Mouse (Mus musculus) liver, embryonic 15.5 days (tissue): ENCODE data around the gene Spint4. TPM values are rescaled to one million over a fixed set of nuclear protein-coding genes. Genes with fewer than 3 reads are reported as not detected.

Source experiments
- polyA plus RNA-seq: library from polyadenylated mRNA; unstranded; fragments of >200 nt; fragmentation: Nextera tagmentation; extraction: Ambion mirVana; gene quantifications from 2 replicates; pipeline ENCODE4 v1.2.1, GENCODE M21; 2015

Spint4 gene
- polyA plus RNA-seq, 1 experiment from 2014 or later, result not detected

Other genes starting within 250 kb of the Spint4 start
- gene Sys1, start 241.5 kb upstream of the Spint4 start, polyA plus RNA-seq, result 27.1 and 29.7 TPM in 2 replicates
- 5.0 TPM in 1 of 2 replicates, not detected in the other for gene Gm20458, start 237.5 kb upstream of the Spint4 start, polyA plus RNA-seq
- gene Trp53tg5, start 224.8 kb upstream of the Spint4 start, polyA plus RNA-seq, result not detected in 2 replicates
- 2.2 and 6.2 TPM in 2 replicates for gene Dbndd2, start 212.4 kb upstream of the Spint4 start, polyA plus RNA-seq
- gene Pigt, start 201.0 kb upstream of the Spint4 start, polyA plus RNA-seq, result 23.6 and 25.9 TPM in 2 replicates
- 1.7 TPM in 2 replicates for gene Wfdc2, start 136.1 kb upstream of the Spint4 start, polyA plus RNA-seq
- gene Spint3, start 125.0 kb upstream of the Spint4 start, polyA plus RNA-seq, result not detected in 2 replicates
- not detected in 2 replicates for gene Wfdc6a, start 113.1 kb upstream of the Spint4 start, polyA plus RNA-seq
- gene Eppin, start 104.9 kb upstream of the Spint4 start, polyA plus RNA-seq, result not detected in 2 replicates
- not detected in 2 replicates for gene Wfdc6b, start 85.0 kb upstream of the Spint4 start, polyA plus RNA-seq
- not detected in 2 replicates for gene Wfdc8, start 84.9 kb upstream of the Spint4 start, polyA plus RNA-seq
- not detected in 2 replicates for gene Wfdc16, start 59.7 kb upstream of the Spint4 start, polyA plus RNA-seq
- not detected in 2 replicates for gene Wfdc10, start 42.5 kb upstream of the Spint4 start, polyA plus RNA-seq
- not detected in 2 replicates for gene Wfdc9, start 41.9 kb upstream of the Spint4 start, polyA plus RNA-seq
- not detected in 2 replicates for gene Wfdc11, start 24.4 kb upstream of the Spint4 start, polyA plus RNA-seq
- not detected in 2 replicates for gene Wfdc13, start 13.4 kb upstream of the Spint4 start, polyA plus RNA-seq
- gene Spint5, start 16.8 kb downstream of the Spint4 start, polyA plus RNA-seq, result not detected in 2 replicates
- gene Wfdc3, start 47.4 kb downstream of the Spint4 start, polyA plus RNA-seq, result 2.3 and 2.4 TPM in 2 replicates
- 40.5 and 41.1 TPM in 2 replicates for gene Dnttip1, start 47.5 kb downstream of the Spint4 start, polyA plus RNA-seq
- gene Ube2c, start 71.4 kb downstream of the Spint4 start, polyA plus RNA-seq, result 682 and 720 TPM in 2 replicates
- gene Tnnc2, start 81.5 kb downstream of the Spint4 start, polyA plus RNA-seq, result 27.2 and 51.1 TPM in 2 replicates
- gene Snx21, start 87.3 kb downstream of the Spint4 start, polyA plus RNA-seq, result 5.6 and 7.9 TPM in 2 replicates
- 20.3 and 21.3 TPM in 2 replicates for gene Acot8, start 106.4 kb downstream of the Spint4 start, polyA plus RNA-seq
- gene Zswim3, start 106.6 kb downstream of the Spint4 start, polyA plus RNA-seq, result 4.3 and 5.5 TPM in 2 replicates
- gene Zswim1, start 124.2 kb downstream of the Spint4 start, polyA plus RNA-seq, result 4.4 TPM in 2 replicates
- not detected in 2 replicates for gene Spata25, start 130.0 kb downstream of the Spint4 start, polyA plus RNA-seq
- gene Ctsa, start 134.4 kb downstream of the Spint4 start, polyA plus RNA-seq, result 75.4 and 81.1 TPM in 2 replicates
- gene Neurl2, start 135.0 kb downstream of the Spint4 start, polyA plus RNA-seq, result 1.5 and 2.5 TPM in 2 replicates
- gene Pltp, start 159.2 kb downstream of the Spint4 start, polyA plus RNA-seq, result 17.8 and 23.5 TPM in 2 replicates
- gene Pcif1, start 180.8 kb downstream of the Spint4 start, polyA plus RNA-seq, result 38.3 and 40.7 TPM in 2 replicates
- 5.9 and 6.9 TPM in 2 replicates for gene Zfp335, start 213.3 kb downstream of the Spint4 start, polyA plus RNA-seq
- 5.9 and 10.2 TPM in 2 replicates for gene Mmp9, start 242.3 kb downstream of the Spint4 start, polyA plus RNA-seq